Mouse (Mus musculus) brain, adult 2 months (tissue): ENCODE results near the gene Gm17416.

Source experiments
- DNase-seq: peaks from one replicate; pipeline ENCODE4 v3.0.0; 2011; ENCODE audit warnings: low read depth, low spot score

Gene Gm17416

DNA sequence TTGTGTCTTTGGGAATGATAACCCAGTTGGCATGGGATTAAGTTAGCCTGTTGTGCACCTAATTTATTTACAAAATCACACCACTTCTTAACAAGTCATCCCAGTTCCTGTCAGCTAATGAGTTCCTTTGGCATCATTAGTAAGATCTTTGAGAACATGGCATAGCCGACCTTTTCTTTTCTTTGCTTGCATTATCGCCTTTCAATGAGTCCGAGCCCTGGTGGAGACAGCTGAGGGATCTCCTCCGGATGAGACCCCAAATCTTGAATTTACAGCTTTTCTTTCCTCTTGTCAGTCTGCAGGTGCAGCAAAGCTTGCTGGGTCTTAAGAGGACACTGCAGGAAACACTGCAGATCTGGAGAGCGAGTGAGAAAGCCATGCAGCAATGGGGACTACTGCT, at the start of gene Gm17416:
Gm17416 (plus strand) TSS at position 301 of the 400 bp plus-strand sequence.
- no peak for DNase-seq

DNA sequence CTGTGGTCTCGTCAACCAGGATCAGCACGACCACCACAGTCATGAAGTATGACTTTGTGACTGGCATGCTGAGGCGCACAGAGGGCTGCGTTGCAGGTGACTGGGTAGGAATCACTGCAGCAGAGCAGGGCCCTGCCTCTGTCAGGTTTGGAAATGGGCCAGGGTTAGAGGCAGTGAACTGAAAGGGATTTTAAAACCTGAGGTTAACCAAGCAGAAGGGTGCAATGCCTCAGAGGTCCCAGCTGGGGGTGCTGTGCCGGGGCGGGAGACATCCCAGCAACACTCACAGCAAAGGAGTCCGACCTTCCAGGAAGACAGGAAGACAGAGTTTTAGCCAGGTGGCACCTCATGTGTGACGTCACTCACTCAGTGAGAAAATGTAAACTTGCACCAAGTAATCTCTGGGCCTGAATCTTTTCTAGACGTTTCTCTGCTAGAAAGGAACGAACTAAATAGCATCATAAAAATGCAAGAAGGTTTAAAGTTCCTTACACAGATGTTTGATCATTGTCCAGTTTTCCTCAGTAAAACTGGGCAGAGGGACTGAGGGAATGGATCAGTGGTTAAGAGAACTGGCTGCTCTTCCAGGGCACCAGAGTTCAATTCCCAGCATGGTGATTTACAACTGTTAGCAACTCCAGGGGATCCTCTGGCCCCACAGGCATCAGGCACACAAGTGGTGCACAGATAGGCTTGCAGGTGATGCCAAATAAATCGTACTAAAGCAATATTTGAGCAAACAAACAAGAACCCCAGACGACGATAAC, 29.0 kb upstream of the Gm17416 start, which contains the start of gene Defb29:
Defb29 (minus strand) TSS at position 155 of the 767 bp plus-strand sequence.
- DNase-seq, result no peak

DNA sequence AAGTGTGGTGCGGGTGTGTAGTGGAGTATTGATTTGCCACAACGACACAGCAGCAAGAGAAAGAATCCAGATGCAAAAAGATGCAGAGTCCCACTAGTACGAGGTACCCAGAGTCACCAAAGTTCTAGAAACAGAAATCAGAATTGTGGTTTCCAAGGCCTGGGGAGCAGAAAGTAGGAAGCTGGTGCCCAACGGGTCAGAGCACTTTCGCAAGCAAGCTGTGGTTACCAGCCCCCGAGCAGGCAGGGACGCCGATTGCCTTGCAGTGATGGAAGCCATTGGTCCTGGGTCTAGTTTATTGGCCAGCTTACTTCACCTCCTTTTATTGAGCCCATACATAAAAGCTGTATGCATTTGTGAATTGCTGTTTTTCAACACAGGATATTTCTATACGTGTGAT, 27.2 kb upstream of the Gm17416 start:
- DNase-seq, result no peak

DNA sequence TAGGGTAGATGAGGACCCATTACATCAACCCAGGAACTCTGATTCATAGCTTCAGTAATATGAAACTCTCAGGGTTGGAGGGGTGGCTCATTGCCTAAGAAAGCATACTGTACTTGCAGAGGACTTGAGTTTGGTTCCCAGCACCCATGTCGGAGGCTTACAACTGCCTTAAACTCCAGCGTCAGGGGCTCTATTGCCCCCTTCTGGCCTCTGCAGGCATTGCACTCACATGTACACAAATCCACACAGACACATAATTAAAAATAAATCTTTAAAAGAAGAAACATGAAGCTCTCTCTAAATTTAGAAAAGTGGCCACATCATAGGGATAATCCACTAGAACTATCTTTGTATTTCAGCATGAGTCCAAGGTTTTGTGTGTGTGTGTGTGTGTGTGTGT, 26.2 kb upstream of the Gm17416 start:
- no peak for DNase-seq

DNA sequence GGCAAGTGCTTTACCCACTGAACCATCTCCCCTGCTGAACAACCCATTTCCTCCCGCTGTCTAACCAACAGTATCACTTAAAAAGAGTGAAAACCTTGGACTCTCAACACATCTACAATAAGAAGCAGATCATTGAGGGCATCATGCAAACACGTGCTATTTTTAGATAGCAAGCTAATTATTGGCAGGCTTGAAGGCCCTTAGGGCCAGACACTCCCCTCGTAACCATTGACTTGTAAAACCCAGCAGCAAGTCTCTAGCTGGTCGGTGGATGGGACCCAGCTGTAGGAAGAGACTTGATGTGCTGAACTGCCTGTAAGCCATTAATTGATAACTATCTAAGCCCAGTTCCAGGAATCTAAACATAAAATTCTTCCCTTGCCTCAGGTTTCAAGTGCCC, 25.7 kb upstream of the Gm17416 start:
- DNase-seq, result no peak

DNA sequence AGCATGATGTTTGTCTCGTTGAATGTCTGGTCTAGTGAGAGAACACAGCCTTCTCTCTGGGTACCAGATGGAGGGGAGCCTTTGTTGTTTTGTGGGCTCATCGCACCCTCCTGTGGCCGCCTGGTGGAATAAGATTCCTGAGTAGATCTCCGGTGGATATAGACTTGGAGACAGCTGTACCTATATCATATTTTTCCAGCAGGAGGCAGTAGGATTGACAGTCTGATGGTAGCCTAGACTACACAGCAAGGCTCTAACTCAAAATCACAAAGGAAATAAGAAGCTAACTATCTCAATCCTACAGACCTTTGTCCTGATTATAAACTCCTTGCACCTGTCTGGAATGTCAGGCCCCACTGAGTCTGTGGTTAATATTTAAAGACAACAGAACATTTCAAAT, 24.4 kb upstream of the Gm17416 start:
- DNase-seq, result peak; percentile 80

DNA sequence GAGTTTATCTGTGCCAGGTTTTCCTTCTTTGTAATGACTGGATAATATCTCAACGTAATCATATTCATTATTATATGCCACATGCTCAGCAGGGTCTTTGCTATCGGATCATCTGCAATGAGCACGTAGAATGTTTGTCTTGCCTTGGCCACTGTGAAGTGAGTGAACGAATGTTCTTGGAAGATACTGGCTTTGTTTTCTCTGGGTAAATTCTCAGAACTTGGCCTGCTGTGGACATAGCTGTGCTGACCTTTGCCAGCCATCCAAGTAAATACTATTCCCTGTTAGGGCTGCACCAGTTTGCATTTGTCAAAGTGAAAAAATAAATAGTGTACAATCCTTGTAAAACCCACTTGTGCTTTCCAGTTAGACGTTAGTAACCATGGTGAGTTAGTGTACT, 21.0 kb upstream of the Gm17416 start:
- DNase-seq, result no peak

DNA sequence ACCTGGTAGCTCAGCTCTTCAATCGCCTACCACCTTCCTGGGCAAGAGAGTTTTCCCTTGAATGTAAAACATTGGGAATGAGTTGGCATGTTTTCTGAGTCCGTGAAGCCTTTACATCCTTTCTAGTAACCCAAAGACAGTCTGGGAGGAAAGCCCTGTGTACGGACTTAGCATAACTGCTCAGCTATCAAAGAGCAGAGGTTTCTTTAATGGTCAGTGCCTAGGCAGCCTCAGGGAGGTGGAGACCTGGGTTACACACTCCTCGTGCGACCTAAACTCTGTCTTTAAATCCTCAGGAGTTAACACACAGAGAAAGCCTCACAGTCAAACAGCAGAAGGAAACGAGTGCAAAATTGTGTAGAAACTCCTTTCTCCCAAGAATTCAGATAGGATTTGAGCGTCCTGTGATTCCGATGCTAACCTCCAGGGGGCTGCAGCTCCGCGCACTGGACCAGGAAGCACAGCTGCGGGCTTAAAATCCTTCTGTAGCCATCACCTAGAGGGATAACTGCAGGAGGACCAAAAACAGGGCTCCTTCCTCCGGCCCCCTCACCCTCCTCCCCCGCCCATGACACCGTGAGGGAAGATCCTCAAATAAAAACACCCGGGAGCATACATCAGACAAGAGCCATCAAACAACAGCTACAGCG, 15.2 kb upstream of the Gm17416 start:
- peak; percentile 79 for DNase-seq

DNA sequence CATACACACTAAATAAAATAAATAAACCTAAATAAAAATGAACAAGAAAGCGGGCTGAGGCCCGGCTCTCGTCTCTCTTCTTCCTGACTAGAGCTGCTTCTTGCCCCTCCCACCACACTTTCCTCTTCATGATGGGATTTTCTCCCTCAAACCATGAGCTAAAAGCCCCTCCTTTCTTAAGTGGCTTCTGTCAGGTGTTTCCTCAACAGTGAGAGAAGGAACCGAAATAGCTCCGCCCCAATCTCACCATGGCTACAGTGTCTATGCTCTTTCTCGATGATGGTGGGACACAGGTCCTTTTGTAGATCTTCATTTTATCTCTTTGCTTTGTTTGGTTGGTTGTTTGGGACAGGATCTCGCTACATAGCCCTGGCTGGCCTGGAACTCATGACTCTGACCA, 12.5 kb upstream of the Gm17416 start:
- DNase-seq, result no peak

DNA sequence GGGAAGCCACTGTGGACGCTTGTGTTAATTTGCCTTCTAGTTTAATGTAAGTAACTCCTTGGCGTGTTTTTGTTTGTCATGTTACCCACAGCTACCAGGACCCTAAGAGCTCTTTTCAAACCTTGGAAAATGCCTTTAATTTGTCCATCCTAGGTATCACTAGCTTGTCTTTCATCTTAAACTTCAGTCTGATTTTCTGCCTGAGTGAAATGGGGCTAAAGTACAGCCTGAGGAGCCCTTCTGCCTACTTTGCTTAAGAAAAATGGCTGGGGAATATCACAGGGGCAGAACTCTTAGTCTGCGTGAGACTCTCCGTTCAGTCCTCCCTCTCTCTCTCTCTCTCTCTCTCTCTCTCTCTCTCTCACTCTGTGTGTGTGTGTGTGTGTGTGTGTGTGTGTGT, 743 bp downstream of the Gm17416 start:
- no peak for DNase-seq

DNA sequence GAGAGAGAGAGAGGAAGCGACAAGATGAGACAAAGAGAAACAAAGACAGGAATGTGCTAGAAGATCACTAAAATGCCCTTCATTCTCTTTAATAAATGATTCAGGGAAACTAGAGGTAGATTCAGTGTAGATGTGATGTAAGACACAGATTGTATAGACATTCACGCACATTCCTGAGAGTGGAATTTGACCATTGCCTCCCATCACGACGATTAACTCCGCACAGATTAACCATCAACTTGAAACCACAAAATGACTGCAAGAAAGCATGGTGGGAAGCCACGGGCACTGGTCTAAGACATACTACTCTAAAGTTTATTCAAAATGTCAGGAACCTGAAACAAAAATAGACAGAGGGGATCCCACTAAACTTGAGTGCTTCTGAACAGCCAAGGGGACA, 1.2 kb downstream of the Gm17416 start:
- no peak for DNase-seq

DNA sequence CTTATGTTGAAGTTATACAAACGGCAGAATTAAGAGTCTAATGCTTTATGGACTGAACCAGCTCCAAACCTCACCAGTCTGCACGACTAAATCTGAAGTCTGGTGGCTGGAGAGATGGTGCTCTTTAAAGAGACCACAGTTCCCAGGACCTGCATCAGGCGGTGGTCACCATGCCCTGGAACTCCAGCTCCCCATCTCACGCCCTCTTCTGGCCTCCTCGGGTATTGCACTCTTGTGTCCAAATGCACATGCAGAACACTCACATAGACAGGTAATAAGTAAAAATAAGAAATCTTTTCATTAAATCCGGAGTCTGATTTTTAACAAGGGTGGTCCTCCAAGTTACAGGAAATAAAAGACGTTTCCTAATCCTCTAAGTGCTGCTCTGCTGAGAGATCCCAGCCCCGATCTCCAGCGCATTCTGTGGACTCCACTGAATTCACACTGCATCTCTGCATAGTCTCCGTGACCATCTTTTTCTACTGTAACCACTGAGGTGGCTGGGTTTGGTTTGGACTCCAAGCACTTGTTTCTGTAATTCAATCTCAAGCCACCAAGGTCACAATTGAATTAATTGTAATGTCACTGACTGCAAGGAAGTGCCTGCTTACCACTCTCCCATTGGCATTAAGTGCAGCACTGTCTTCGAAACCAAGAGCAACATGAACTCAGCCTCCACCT, 3.1 kb downstream of the Gm17416 start, which contains the start of gene Defb21:
Defb21 (plus strand) TSS at position 631 of the 681 bp plus-strand sequence.
- DNase-seq, result no peak

DNA sequence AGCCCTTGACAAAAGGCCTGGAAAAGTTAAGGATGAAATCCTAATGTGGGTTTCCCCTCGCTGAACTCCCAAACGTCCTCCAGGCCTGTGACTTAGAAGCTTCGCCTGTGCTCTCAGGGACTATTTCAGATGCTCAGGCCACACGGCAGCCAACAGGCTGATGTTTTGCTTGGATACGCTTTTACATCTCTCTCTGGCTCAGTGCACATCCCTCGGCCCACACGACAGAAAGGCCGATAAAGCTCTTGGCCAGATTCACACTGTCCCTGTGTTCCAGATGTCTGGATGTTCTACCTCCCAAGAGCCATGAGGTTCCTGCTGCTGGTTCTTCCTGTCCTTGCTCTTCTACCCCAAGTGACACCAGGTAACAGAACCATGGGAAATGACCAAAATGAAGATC, 4.3 kb downstream of the Gm17416 start:
- no peak for DNase-seq

DNA sequence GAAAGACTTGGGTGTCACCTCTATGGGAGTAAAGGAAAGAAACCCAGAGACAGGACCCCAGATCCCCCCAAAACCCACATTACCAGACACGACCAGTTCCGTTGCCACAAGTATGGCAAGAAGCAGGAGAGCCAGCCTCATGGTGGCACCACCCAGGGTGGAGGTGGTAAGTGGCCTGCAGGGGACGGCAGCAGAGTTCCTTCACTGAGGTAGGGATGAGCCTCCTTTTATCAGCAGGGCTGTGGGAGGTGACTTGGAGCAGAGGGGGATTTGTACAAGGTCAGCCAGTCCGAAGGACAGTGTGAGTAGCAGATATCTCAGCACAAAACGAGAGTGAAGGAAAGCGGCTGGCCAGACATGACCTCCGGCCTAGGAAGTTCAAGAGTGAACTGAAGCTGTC, 11.0 kb downstream of the Gm17416 start, which contains the start of gene Defb19:
Defb19 (minus strand) TSS at position 206 of the 400 bp plus-strand sequence.
- DNase-seq, result no peak

DNA sequence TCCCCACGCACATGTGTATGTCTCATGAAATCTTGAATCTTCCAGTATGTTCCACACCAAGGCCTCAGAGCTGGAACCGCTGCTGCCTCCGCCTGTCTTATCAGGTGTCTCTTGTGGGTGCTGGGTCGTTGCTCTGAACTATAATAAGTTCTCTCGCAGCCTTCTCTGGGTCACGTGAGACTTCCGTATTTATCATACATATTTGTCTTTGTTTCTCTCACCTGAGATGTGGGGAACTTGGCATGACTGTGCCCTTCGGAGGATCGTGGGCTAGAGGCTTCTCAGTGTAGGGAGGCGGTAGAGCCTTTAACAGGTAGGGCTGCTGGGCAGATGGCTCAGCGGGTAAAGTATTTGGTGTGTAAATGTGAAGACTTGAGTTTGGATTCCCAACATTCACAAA, 11.5 kb downstream of the Gm17416 start:
- DNase-seq, result no peak

DNA sequence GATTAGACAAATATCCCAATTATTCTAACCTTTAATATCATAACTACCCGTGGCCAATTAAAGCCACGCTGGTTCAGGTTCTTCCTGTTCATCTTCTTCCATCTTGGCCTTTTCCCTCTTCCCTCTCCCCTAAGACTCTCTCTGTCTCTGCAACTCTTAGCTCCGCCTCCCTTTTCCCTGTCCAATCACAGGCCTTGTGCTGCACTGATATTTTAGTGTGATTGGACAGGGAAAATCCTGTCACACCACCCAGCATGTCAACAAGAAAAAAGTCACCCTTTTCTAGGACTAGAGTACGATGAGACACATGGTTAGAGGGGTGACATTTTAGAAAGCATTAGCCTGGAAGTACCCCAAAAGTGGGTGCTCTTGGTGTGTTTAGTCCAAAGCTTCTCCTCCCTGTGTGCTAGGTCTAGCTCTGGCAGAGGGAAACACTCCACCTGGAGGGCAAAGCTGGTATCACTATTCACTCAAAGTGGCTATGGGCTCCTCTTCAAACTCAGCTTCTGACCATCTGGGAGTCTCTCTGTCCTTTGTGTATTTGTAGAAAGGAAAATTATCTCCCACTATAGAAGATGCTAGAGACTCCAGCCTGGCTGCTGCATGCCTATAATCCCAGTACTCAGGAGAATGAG, 17.9 kb downstream of the Gm17416 start:
- DNase-seq, result peak; percentile 21

DNA sequence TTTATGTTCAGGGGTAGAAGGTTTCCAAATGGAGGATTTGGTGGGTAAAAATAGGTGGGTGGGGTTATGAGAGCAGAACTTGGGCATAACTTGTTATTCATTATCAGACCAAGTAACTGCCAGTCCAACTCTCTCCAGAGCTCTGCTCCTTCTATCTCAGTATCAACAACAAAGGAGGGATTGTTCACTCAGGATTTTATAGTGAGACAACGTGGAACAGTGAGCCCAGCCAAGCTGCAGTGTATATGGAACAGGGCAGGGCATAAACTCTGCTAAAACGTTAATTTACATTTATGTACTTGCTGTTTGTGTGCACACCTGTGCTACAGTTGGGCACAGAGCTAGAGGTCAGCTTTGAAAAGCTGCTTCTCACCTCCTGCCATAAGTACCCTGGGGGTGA, 19.3 kb downstream of the Gm17416 start:
- no peak for DNase-seq

DNA sequence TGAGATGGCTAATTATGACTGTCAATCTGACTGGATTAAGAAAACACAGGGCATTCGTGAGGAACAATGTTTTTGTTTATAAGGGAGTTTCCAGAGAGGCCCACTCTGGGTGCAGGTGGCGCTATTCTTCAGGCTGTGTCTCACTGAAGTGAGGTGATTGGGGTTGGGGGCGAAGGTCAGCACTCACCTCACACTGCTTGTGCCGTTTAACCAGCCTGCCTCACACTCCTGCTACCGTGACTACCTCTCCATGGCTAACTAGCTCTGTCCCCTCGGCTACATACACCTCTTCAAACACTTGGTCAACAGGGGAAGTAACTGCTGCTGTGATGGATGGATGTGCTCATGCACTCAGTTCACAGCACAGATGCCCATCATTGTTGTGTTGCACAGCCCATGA, 19.9 kb downstream of the Gm17416 start:
- no peak for DNase-seq

DNA sequence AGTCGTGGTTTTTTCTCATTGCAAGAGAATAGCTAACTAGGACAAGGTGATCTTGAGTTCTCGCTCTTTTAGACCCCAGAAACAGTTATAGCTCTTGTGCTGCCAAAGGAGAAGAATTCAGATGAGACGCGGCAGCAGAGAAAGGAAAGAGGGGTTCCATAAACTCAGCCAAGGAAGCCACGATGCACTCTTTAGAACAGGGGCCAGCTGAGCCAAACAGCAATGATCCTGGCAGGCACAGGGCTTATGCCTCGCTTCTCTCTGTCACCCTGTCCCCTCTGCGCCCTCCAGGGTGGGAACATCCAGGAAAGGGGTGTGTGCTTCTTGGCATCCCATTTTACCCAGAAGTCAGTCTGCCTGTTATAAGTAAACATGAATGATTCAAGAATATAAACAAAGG, 30.2 kb downstream of the Gm17416 start, which contains the start of gene Defb45:
Defb45 (minus strand) TSS at position 101 of the 400 bp plus-strand sequence.
- DNase-seq, result no peak

DNA sequence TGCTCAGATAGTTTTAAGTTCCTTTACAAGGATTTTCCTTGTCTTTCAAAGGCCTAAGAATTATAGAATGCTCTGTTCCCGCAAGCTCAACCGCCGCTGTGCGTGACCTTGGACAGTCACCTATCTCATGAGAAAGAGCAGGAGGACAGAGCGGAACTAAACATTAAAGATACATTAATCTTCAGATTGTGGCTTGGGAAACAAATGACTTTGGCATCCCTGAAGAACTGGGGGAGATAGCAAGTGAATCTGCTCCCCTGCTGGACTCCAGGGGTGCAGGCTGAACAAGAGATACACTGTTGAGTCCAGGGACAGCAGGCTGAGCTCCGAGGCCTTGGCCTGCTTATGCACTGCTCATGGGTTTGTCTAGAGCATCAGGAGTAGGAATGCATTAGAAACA, 30.9 kb downstream of the Gm17416 start:
- no peak for DNase-seq

DNA sequence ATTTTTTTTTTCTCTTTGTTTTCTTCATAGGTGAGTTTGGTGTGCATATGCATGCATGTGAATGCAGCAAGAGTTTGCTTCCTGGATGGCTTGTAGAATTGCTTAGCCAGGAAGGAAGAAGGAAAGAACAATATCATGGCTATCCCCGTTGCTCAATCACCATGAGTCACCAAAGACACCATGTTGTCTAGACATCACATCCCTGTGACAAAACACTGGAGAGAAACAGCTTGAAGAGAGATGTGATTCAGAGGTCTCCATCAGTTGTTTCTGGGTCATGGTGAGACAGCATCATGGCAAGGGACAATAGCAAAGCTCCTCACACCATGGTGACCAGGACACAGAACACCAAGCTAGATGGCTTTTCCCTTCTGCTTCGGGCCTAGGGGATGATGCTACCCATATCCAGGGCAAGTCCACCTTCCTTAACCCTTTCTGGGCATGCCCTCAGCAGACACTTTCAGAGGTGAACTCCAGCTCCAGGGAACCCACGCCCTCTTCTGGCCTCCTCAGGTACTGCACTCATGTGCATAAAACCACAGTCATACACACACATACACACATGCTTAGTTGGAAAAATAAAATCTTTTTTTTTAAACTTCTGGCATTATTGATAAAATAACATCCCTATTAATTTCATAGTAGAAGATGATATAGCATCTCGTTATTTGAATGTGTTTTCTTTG, 32.3 kb downstream of the Gm17416 start:
- DNase-seq, result no peak
